15 mouse cellular contexts compared by ENCODE assay signal in the genomic region with DNA sequence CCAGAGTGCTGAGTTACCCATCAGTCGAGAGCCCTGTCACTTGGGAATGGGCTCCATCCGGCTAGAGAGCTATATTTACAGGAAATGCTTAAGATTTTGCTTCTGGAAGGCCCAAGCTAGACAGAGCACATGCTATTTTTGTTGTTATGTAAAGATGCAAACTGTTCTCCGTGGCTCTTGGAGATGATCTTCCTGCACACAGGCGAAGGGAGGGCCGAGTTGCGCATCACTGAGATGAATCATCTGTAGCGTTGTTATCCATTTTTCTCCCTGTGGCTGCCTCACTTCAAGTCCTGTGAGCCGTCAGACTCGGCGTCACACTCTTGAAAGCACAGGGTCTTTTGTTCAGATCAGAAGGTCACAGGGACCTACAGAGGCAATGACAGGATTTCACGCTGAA. TPM values are rescaled to one million over a fixed set of nuclear protein-coding genes. Genes with fewer than 3 reads are reported as not detected.
"Had no signal": no experiment of that assay in that cellular context is flagged by ENCODE, and none has a peak within 500 bp of the region (broad histone marks: within the 10 kb centered on the region; RNA-seq: fewer than 3 reads in every experiment).

No protein-coding gene starts in this region.

- H3K4me1 ChIP-seq: midbrain, embryonic 13.5 days; neural tube, embryonic 15.5 days; stomach, embryonic 15.5 days had no signal

- H3K36me3 ChIP-seq: limb, embryonic 13.5 days; midbrain, embryonic 13.5 days; neural tube, embryonic 15.5 days; stomach, embryonic 15.5 days had no signal

- H3K27me3 ChIP-seq: limb, embryonic 13.5 days; midbrain, embryonic 13.5 days; neural tube, embryonic 15.5 days; stomach, embryonic 15.5 days had no signal

- H3K9me3 ChIP-seq: limb, embryonic 13.5 days; midbrain, embryonic 13.5 days; neural tube, embryonic 15.5 days; stomach, embryonic 15.5 days had no signal

- H3K4me3 ChIP-seq: limb, embryonic 13.5 days; midbrain, embryonic 13.5 days; myocyte; neural tube, embryonic 15.5 days; stomach, embryonic 15.5 days had no signal

- DNase-seq: kidney, adult 11 months; kidney, adult 9 months; kidney, postnatal 36 days; layer of hippocampus, postnatal 36 days; lung, adult 18-20 months; lung, postnatal 36 days; thymus, postnatal 36 days had no signal

- H3K27ac ChIP-seq: kidney, postnatal 0 days; limb, embryonic 13.5 days; liver, embryonic 14.5 days; midbrain, embryonic 13.5 days; neural tube, embryonic 15.5 days; stomach, embryonic 15.5 days had no signal

RNA-seq across cellular contexts. Expression of a gene that starts 20.2 kb away (rescaled TPM):
- total RNA-seq: megakaryocyte progenitor cell, adult 5-6 weeks had no signal
